Mouse (Mus musculus): ENCODE results near the gene Defb43. TPM values are rescaled to one million over a fixed set of nuclear protein-coding genes. Genes with fewer than 3 reads are reported as not detected.

The Defb43 gene
- polyA plus RNA-seq (2015; fragmentation: Nextera tagmentation; extraction: Ambion mirVana): not detected in 2 replicates

GRCm38 (mm10) chr14:63011471-63011870 is at the start of gene Defb43:
Defb43 (plus strand) TSS chr14:63011771.

GRCm38 (mm10) chr14:62984410-62984809 is 27.2 kb upstream of the Defb43 start, which contains the start of gene Defb48:
Defb48 (minus strand) TSS chr14:62984510.

GRCm38 (mm10) chr14:62997777-62998176 is 13.8 kb upstream of the Defb43 start, which contains the start of gene Defb47:
Defb47 (plus strand) TSS chr14:62998077.

GRCm38 (mm10) chr14:63046691-63047090 is 35.1 kb downstream of the Defb43 start, which contains the start of gene Defb42:
Defb42 (plus strand) TSS chr14:63046991.

GRCm38 (mm10) chr14:63049910-63050370 is 38.4 kb downstream of the Defb43 start, which contains the start of gene Defb30:
Defb30 (minus strand) TSS chr14:63049960.

Other genes starting within 250 kb of the Defb43 start
- 2.9 and 4.3 TPM in 2 replicates for gene Wdfy2, start 174.1 kb upstream of the Defb43 start, polyA plus RNA-seq (2015; fragmentation: Nextera tagmentation; extraction: Ambion mirVana)
- not detected in 2 replicates for gene Defb48, start 27.3 kb upstream of the Defb43 start, polyA plus RNA-seq (2015; fragmentation: Nextera tagmentation; extraction: Ambion mirVana)
- gene Defb47, start 13.7 kb upstream of the Defb43 start, polyA plus RNA-seq (2015; fragmentation: Nextera tagmentation; extraction: Ambion mirVana): not detected in 2 replicates
- not detected in 2 replicates for gene Defb42, start 35.2 kb downstream of the Defb43 start, polyA plus RNA-seq (2015; fragmentation: Nextera tagmentation; extraction: Ambion mirVana)
- gene Defb30, start 38.2 kb downstream of the Defb43 start, polyA plus RNA-seq (2015; fragmentation: Nextera tagmentation; extraction: Ambion mirVana): not detected in 2 replicates

Measured in spleen, postnatal 0 days (tissue).